Mouse (Mus musculus) heart, postnatal 0 days (tissue): Measurements from ENCODE around the gene Srr. TPM values are rescaled to one million over a fixed set of nuclear protein-coding genes. Genes with fewer than 3 reads are reported as not detected.

Experiments used
- ATAC-seq: fragments of 200-750 bp; cut with Nextera tagmentation; 2 replicates; pipeline ENCODE4 v1.8.0; 2017; ENCODE audit warnings: low read depth, moderate number of reproducible peaks, moderate library complexity; ENCODE audit not compliant: insufficient read depth
- DNase-seq: peaks from one replicate; pipeline ENCODE4 v3.0.0-alpha.2; 2016; ENCODE audit warnings: low spot score
- H3K27ac ChIP-seq: fragments of 300-500 bp; sonication (generic); 2 replicates; pipeline ENCODE4 v1.5.1; 2014; ENCODE audit warnings: low read depth, mild to moderate bottlenecking
- H3K27me3 ChIP-seq: fragments of 300-500 bp; sonication (generic); 2 replicates; pipeline ENCODE4 v1.6.1; 2014; ENCODE audit warnings: low read length, mixed read lengths; ENCODE audit not compliant: control insufficient read depth, insufficient read depth
- H3K36me3 ChIP-seq: fragments of 300-500 bp; sonication (generic); replicated peaks from 2 replicates; pipeline ENCODE4 v1.6.1; 2014; ENCODE audit warnings: low read length, mixed read lengths; ENCODE audit not compliant: control insufficient read depth, insufficient read depth
- H3K4me1 ChIP-seq: fragments of 300-500 bp; sonication (generic); 2 replicates; pipeline ENCODE4 v1.6.1; 2014; ENCODE audit warnings: antibody characterized with exemption; ENCODE audit not compliant: control insufficient read depth, insufficient read depth
- H3K4me2 ChIP-seq: fragments of 300-500 bp; sonication (generic); 2 replicates; pipeline ENCODE4 v1.6.1; 2014; ENCODE audit warnings: low read depth, mild to moderate bottlenecking, low read length, moderate library complexity
- H3K4me3 ChIP-seq: fragments of 300-500 bp; sonication (generic); 2 replicates; pipeline ENCODE4 v1.5.1; 2014; ENCODE audit warnings: low read depth, low read length
- H3K9ac ChIP-seq: fragments of 300-500 bp; sonication (generic); replicated peaks from 2 replicates; pipeline ENCODE4 v1.6.1; 2014; ENCODE audit warnings: low read depth, low read length, mixed read lengths
- H3K9me3 ChIP-seq: fragments of 300-500 bp; sonication (generic); replicated peaks from 2 replicates; pipeline ENCODE4 v1.6.1; 2016; ENCODE audit warnings: low read length; ENCODE audit not compliant: control insufficient read depth
- CTCF ChIP-seq: IDR thresholded peaks from 2 replicates; pipeline ENCODE4 v1.5.1; 2016; ENCODE audit warnings: antibody characterized with exemption, control low read depth, low read depth
- EP300 ChIP-seq: IDR thresholded peaks from 2 replicates; pipeline ENCODE4 v1.6.1; 2016; ENCODE audit warnings: antibody characterized with exemption, low read depth
- WGBS: fragments of 180-500 bp; shearing (Covaris S2); extraction: QIAGEN DNeasy Blood & Tissue Kit; methylation state at CpG from one replicate; pipeline ENCODE4 v1.1.7; 2014; 5-methylcytosine and 5-hydroxymethylcytosine counted together
- polyA plus RNA-seq: library from polyadenylated mRNA; unstranded; fragments of >200 nt; fragmentation: Nextera tagmentation; extraction: Ambion mirVana; gene quantifications from 2 replicates; pipeline ENCODE4 v1.2.1, GENCODE M21; 2015
- total RNA-seq: library from RNA; depleted of rRNA; stranded (reverse); fragments of >200 nt; gene quantifications from 2 replicates; pipeline ENCODE4 v1.2.3, GENCODE M21; 2014; ENCODE audit warnings: low replicate concordance

Srr gene
- total and polyA plus RNA-seq, 2 experiments from 2014 or later: 14.5 to 34.0 TPM

DNA sequence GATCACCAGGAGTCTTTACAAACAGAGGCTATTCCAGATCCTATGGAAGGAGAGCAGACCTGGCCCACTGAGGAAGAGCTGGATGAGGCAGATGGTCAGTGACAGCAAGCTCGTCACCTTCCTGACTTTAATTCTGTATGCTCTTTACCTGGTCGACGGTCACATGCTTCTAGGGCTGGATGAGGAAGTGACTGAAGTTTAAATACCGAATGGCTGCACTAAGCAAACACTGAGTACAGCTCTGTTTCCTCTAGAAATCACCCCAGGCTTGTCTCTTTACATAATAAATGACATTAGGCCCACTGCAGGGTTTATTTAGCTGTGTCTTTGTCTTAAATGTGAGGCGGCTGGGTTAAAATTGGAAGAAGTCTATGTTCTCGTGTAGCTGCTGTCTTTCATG, 24.2 kb downstream of the Srr start:
- Histone ChIP-seq H3K4me2 (no peak overlapping the region), H3K27ac (no peak overlapping the region), H3K4me1 (peaks cover 7% of the 10 kb centered on the region; the same call in 1 of the 2 replicates), H3K4me3 (no peak overlapping the region), H3K36me3 (peaks cover 70% of the 10 kb centered on the region), H3K27me3 (no peaks in the 10 kb centered on the region), H3K9me3 (no peaks in the 10 kb centered on the region), H3K9ac (no peak overlapping the region)
- ATAC-seq (no peak), DNase-seq (no peak)
- 82% methylated on average over 6 of the region's 6 CpGs for WGBS
- TF ChIP-seq CTCF: no peak
- TF ChIP-seq EP300: no peak

- peak overlapping the region; percentile 63 for H3K9ac ChIP-seq
- WGBS: under 1% methylated on average over 7 of the region's 7 CpGs
- H3K36me3 ChIP-seq: peaks cover 40% of the 10 kb centered on the region
- DNase-seq (no peak), ATAC-seq (no peak)
- no peaks in the 10 kb centered on the region for H3K27me3 ChIP-seq
- H3K4me3 ChIP-seq: peak overlapping the region; percentile 69
- peak overlapping the region; percentile 60; the same call in 1 of the 2 replicates for H3K27ac ChIP-seq
- TF ChIP-seq CTCF (no peak), EP300 (no peak)
- H3K4me2 ChIP-seq: peak overlapping the region; percentile 91
- peaks cover 7% of the 10 kb centered on the region; the same call in 1 of the 2 replicates for H3K4me1 ChIP-seq
- no peaks in the 10 kb centered on the region for H3K9me3 ChIP-seq
These were observed 27.3 kb downstream of the Srr start for GRCm38 (mm10) chr11:74898517-74898827.

DNA sequence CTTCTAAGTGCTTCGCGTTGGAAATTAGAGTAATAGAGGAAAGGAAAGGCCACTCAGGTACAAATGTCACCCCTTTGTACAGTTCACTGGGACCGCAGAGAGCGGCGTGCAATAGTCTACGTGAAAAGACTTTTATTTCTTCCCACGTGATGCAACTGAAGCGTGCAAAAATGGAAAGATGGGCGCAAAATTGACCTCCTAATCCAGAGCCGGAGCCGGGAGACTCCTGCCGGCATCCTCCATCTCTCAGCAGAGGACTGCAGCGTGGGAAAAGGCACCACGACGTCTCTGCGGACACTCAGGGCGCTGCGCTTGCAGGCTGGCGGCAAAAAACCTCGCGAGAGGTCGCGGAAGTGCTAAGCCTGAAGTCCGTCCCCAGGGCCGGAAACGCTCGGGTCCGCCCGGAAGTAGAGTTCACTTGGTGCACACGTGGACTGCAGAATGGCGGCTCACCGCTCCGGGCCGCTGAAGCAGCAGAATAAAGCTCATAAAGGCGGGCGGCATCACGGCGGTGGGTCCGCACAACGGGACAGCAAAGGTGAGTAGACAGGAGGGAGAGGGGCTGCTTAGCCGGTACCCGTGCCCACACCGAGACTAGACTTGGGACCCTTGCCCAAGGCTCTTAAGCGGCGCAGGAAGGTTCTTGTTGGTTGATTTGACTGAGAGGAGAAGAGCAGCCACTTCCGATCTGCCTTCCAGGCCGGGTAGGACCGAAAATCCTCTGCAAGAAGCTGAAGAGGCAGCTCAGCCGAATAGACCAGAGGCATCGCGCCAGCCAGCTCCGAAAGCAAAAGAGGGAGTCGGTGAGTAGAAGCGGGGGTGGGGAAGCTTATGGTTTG, 27.9 kb downstream of the Srr start, which contains the start of gene Tsr1:
Gene Tsr1 (plus strand): TSS at position 394 of the 839 bp plus-strand sequence.
- no peaks in the 10 kb centered on the region for H3K27me3 ChIP-seq
- H3K4me2 ChIP-seq: peak within 1 kb of the TSS; percentile 91
- peak within 1 kb of the TSS; percentile 60 for H3K27ac ChIP-seq
- peak; percentile 94 for DNase-seq
- peak; percentile 89 for ATAC-seq
- TF ChIP-seq EP300: 0 out of 2 replicates have a peak, but pooled peaks have one; percentile 47
- TF ChIP-seq CTCF: 0 out of 2 replicates have a peak, but pooled peaks have one; percentile 10
- H3K9me3 ChIP-seq: no peaks in the 10 kb centered on the region
- H3K9ac ChIP-seq: peak within 1 kb of the TSS; percentile 63
- H3K36me3 ChIP-seq: peaks cover 34% of the 10 kb centered on the region
- H3K4me1 ChIP-seq: peaks cover 7% of the 10 kb centered on the region; the same call in 1 of the 2 replicates
- under 1% methylated on average over 54 of the region's 54 CpGs for WGBS
- H3K4me3 ChIP-seq: peak within 1 kb of the TSS; percentile 69

DNA sequence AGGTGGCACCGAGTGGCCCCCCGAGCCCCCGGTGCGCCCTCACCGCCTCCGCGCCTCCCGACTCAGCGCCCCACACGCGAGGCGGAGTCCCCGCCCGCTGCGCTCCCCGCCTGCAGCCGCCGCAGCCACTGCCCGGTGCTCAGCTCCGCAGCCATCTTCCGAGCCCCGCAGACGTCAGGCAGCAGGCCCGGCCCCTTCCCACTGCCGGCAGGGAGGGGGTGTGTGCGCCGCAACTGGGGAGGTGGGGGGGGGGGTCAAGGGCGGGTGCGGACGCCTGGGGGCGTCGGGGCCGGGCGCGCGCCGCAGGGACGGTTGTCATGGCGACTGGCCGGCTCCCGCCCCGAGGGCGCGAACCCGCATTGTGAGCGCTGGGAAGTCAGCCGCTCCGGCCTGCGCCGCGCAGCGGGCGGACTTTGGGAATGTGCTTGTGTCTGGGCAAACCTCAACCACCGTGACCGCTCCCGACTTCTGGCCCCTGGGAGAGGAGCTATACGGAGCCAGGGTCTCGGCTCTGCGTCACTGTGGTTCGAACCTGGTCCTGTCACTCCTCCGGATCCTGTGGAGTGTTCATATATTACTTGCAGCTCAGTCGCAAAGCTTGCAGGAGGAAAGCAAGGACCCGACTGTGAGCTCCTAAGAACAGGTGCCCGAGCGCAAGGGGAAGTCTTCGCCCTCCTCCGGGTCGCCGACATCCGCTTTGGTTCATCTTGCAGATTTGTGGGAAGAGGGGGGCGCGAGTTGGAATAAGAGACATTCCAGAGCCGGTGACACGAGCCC, 28.7 kb downstream of the Srr start, which contains the start of gene Sgsm2:
Gene Sgsm2 (minus strand): TSS at position 160 of the 777 bp plus-strand sequence.
- H3K36me3 ChIP-seq: peaks cover 28% of the 10 kb centered on the region
- under 1% methylated on average over 52 of the region's 74 CpGs for WGBS
- H3K27ac ChIP-seq: peak within 1 kb of the TSS; percentile 60
- peak within 1 kb of the TSS; percentile 69 for H3K4me3 ChIP-seq
- H3K9ac ChIP-seq: peak within 1 kb of the TSS; percentile 63
- H3K4me2 ChIP-seq: peak within 1 kb of the TSS; percentile 91
- no peaks in the 10 kb centered on the region for H3K27me3 ChIP-seq
- no peaks in the 10 kb centered on the region for H3K9me3 ChIP-seq
- peak; percentile 22 for DNase-seq
- ATAC-seq: peak; percentile 57
- H3K4me1 ChIP-seq: peaks cover 7% of the 10 kb centered on the region; the same call in 1 of the 2 replicates
- TF ChIP-seq EP300 (no peak; the same call in 1 of the 2 replicates), CTCF (no peak)
